Mouse (Mus musculus): Measurements from ENCODE around the gene Calhm4.

DNA sequence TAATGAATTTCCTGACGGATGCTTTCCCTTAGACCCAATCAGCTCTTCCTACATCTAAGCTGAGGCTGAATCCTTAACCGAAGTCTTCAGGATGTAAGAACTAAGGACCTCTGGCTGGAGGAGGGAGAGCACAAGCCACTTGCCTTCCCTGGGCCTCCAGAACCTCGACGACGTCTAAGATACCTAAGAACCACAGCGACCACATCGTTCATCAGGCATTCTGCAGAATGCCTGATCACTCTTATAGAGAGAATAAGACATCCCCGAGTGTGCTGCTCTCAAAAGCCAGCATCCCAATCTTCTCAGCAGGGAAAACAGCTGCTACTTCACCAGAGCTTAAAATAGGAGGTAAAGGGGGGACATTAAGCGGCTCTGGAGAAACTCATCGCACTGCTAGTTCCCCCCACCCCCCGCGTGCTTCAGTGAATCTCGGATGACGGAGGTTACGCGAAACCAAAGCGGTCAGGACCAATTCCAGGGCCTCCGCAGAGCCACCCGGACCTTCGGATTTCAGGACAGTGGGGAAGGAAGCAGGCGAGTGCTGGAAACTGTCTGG, 25.3 kb downstream of the Calhm4 start:
- TF ChIP-seq CTCF (conservative IDR thresholded peaks at IDR 0.05; ENCODE audit: low read length) (no peak), NANOG (IDR thresholded peaks at IDR 0.05; ENCODE audit: borderline replicate concordance, low read length) (no peak), POU5F1 (IDR thresholded peaks at IDR 0.05; ENCODE audit: borderline replicate concordance, low read length) (no peak)

All from E14TG2a.4 (cell line).